Mouse (Mus musculus) E14TG2a.4 (cell line): ENCODE results near the gene Entpd1.

ENCODE experiments used
- H3K27me3 ChIP-seq: 2 replicates; pipeline ENCODE4 v1.6.1; 2014; ENCODE audit warnings: low read length, control low read depth; ENCODE audit not compliant: insufficient read depth
- H3K36me3 ChIP-seq: 2 replicates; pipeline ENCODE4 v1.6.1; 2014; ENCODE audit warnings: low read length, control low read depth; ENCODE audit not compliant: insufficient read depth
- H3K4me1 ChIP-seq: replicated peaks from 2 replicates; pipeline ENCODE4 v1.6.1; 2014; ENCODE audit warnings: low read depth, low read length, control low read depth
- H3K4me3 ChIP-seq: replicated peaks from 2 replicates; pipeline ENCODE4 v1.5.1; 2014; ENCODE audit warnings: mild to moderate bottlenecking, low read length
- H3K9me3 ChIP-seq: 2 replicates; pipeline ENCODE4 v1.6.1; 2014; ENCODE audit warnings: low read length, control low read depth
- CTCF ChIP-seq: conservative IDR thresholded peaks from 2 replicates; pipeline ENCODE4 v1.5.1; 2014; ENCODE audit warnings: low read length
- NANOG ChIP-seq: IDR thresholded peaks from 2 replicates; pipeline ENCODE4 v1.6.1; 2014; ENCODE audit warnings: borderline replicate concordance, low read length, mixed read lengths
- POU5F1 ChIP-seq: IDR thresholded peaks from 2 replicates; pipeline ENCODE4 v1.6.1; 2014; ENCODE audit warnings: low read length, borderline replicate concordance

Entpd1 gene

GRCm38 (mm10) chr19:40661874-40662273 lies 49.7 kb downstream of the Entpd1 start:
- peaks cover 23% of the 10 kb centered on the region for H3K4me1 ChIP-seq
- TF ChIP-seq CTCF (no peak), NANOG (no peak), POU5F1 (no peak)
- H3K27me3 ChIP-seq = peaks cover 31% of the 10 kb centered on the region
- H3K4me3 ChIP-seq = no peak overlapping the region
- no peaks in the 10 kb centered on the region for H3K9me3 ChIP-seq
- no peaks in the 10 kb centered on the region for H3K36me3 ChIP-seq

- no peaks in the 10 kb centered on the region for H3K36me3 ChIP-seq
- H3K9me3 ChIP-seq = no peaks in the 10 kb centered on the region
- TF ChIP-seq POU5F1 (no peak), CTCF (no peak), NANOG (no peak)
- H3K4me1 ChIP-seq = peaks cover 23% of the 10 kb centered on the region
- H3K4me3 ChIP-seq = no peak overlapping the region
- H3K27me3 ChIP-seq = peaks cover 31% of the 10 kb centered on the region
These were observed 50.6 kb downstream of the Entpd1 start for GRCm38 (mm10) chr19:40662727-40663126.

- H3K27me3 ChIP-seq = peaks cover 14% of the 10 kb centered on the region
- no peak overlapping the region for H3K4me3 ChIP-seq
- H3K9me3 ChIP-seq = no peaks in the 10 kb centered on the region
- no peaks in the 10 kb centered on the region for H3K36me3 ChIP-seq
- no peak for TF ChIP-seq CTCF
- no peak for TF ChIP-seq NANOG
- no peak for TF ChIP-seq POU5F1
- H3K4me1 ChIP-seq = peaks cover under 1% of the 10 kb centered on the region; the same call in 1 of the 2 replicates
These were observed 53.6 kb downstream of the Entpd1 start for GRCm38 (mm10) chr19:40665778-40666177.

- Histone ChIP-seq H3K27me3 (peaks cover 8% of the 10 kb centered on the region; the same call in 1 of the 2 replicates), H3K4me1 (no peaks in the 10 kb centered on the region; the same call in 1 of the 2 replicates), H3K4me3 (no peak overlapping the region), H3K36me3 (no peaks in the 10 kb centered on the region), H3K9me3 (no peaks in the 10 kb centered on the region)
- no peak for TF ChIP-seq NANOG
- TF ChIP-seq CTCF = no peak
- no peak for TF ChIP-seq POU5F1
These were observed 54.9 kb downstream of the Entpd1 start for GRCm38 (mm10) chr19:40667111-40667510.

GRCm38 (mm10) chr19:40675329-40675728 lies 63.2 kb downstream of the Entpd1 start:
- no peaks in the 10 kb centered on the region for H3K9me3 ChIP-seq
- 0 out of 2 replicates have a peak, but pooled peaks cover 7% of the 10 kb centered on the region for H3K27me3 ChIP-seq
- H3K4me3 ChIP-seq = no peak overlapping the region
- no peak for TF ChIP-seq NANOG
- TF ChIP-seq CTCF = no peak
- no peak for TF ChIP-seq POU5F1
- no peaks in the 10 kb centered on the region for H3K36me3 ChIP-seq
- H3K4me1 ChIP-seq = peaks cover 15% of the 10 kb centered on the region; the same call in 1 of the 2 replicates

- Histone ChIP-seq H3K27me3 (no peaks in the 10 kb centered on the region), H3K4me1 (peaks cover 20% of the 10 kb centered on the region; the same call in 1 of the 2 replicates), H3K36me3 (no peaks in the 10 kb centered on the region), H3K4me3 (no peak overlapping the region), H3K9me3 (no peaks in the 10 kb centered on the region)
- TF ChIP-seq CTCF (no peak), NANOG (no peak), POU5F1 (no peak)
These were observed 65.9 kb downstream of the Entpd1 start for GRCm38 (mm10) chr19:40678087-40678486.

- Histone ChIP-seq H3K4me3 (no peak overlapping the region), H3K9me3 (no peaks in the 10 kb centered on the region), H3K4me1 (peaks cover 21% of the 10 kb centered on the region; the same call in 1 of the 2 replicates), H3K27me3 (no peaks in the 10 kb centered on the region), H3K36me3 (no peaks in the 10 kb centered on the region)
- no peak for TF ChIP-seq POU5F1
- TF ChIP-seq CTCF = no peak
- no peak for TF ChIP-seq NANOG
These were observed 66.6 kb downstream of the Entpd1 start for GRCm38 (mm10) chr19:40678532-40679307.

- peaks cover 28% of the 10 kb centered on the region for H3K4me1 ChIP-seq
- no peaks in the 10 kb centered on the region for H3K36me3 ChIP-seq
- H3K9me3 ChIP-seq = no peaks in the 10 kb centered on the region
- H3K27me3 ChIP-seq = no peaks in the 10 kb centered on the region
- TF ChIP-seq NANOG (no peak), POU5F1 (no peak), CTCF (no peak)
- H3K4me3 ChIP-seq = no peak overlapping the region
These were observed 67.5 kb downstream of the Entpd1 start for GRCm38 (mm10) chr19:40679632-40680031.
